Mouse (Mus musculus): ENCODE data around the gene Heg1. TPM values are rescaled to one million over a fixed set of nuclear protein-coding genes. Genes with fewer than 3 reads are reported as not detected.

Gene Heg1
- polyA plus RNA-seq, 1 experiment = 23.4 TPM

- no peak for TF ChIP-seq CTCF (IDR thresholded peaks at IDR 0.05; ENCODE audit: borderline replicate concordance, extremely low read depth, insufficient read depth, insufficient read length)
- TF ChIP-seq POLR2A (IDR thresholded peaks at IDR 0.05; ENCODE audit: borderline replicate concordance, extremely low read depth, insufficient read depth, insufficient read length, poor library complexity, severe bottlenecking) = no peak
- DNase-seq (ENCODE audit: low read depth) = peak; percentile 84
These were observed 7.0 kb downstream of the Heg1 start for GRCm38 (mm10) chr16:33690975-33691747.

- TF ChIP-seq POLR2A (IDR thresholded peaks at IDR 0.05; ENCODE audit: borderline replicate concordance, extremely low read depth, insufficient read depth, insufficient read length, poor library complexity, severe bottlenecking) = no peak
- no peak for TF ChIP-seq CTCF (IDR thresholded peaks at IDR 0.05; ENCODE audit: borderline replicate concordance, extremely low read depth, insufficient read depth, insufficient read length)
- no peak for DNase-seq (ENCODE audit: low read depth)
These were observed 9.4 kb downstream of the Heg1 start for GRCm38 (mm10) chr16:33693553-33693952.

GRCm38 (mm10) chr16:33696811-33697575 lies 12.8 kb downstream of the Heg1 start:
- TF ChIP-seq CTCF (IDR thresholded peaks at IDR 0.05; ENCODE audit: borderline replicate concordance, extremely low read depth, insufficient read depth, insufficient read length) = no peak
- no peak for TF ChIP-seq POLR2A (IDR thresholded peaks at IDR 0.05; ENCODE audit: borderline replicate concordance, extremely low read depth, insufficient read depth, insufficient read length, poor library complexity, severe bottlenecking)
- DNase-seq (ENCODE audit: low read depth) = peak; percentile 86

- TF ChIP-seq CTCF (IDR thresholded peaks at IDR 0.05; ENCODE audit: borderline replicate concordance, extremely low read depth, insufficient read depth, insufficient read length) (no peak), POLR2A (IDR thresholded peaks at IDR 0.05; ENCODE audit: borderline replicate concordance, extremely low read depth, insufficient read depth, insufficient read length, poor library complexity, severe bottlenecking) (no peak)
These were observed 13.6 kb downstream of the Heg1 start for GRCm38 (mm10) chr16:33697576-33698276.

GRCm38 (mm10) chr16:33698277-33698790 lies 14.2 kb downstream of the Heg1 start:
- TF ChIP-seq CTCF (IDR thresholded peaks at IDR 0.05; ENCODE audit: borderline replicate concordance, extremely low read depth, insufficient read depth, insufficient read length) = no peak
- TF ChIP-seq POLR2A (IDR thresholded peaks at IDR 0.05; ENCODE audit: borderline replicate concordance, extremely low read depth, insufficient read depth, insufficient read length, poor library complexity, severe bottlenecking) = no peak
- no peak for DNase-seq (ENCODE audit: low read depth)

More at GRCm38 (mm10) chr16:33697576-33698276, 13.6 kb downstream of the Heg1 start:
- DNase-seq (ENCODE audit: low read depth) = no peak

- no peak for DNase-seq (ENCODE audit: low read depth)
- no peak for TF ChIP-seq CTCF (IDR thresholded peaks at IDR 0.05; ENCODE audit: borderline replicate concordance, extremely low read depth, insufficient read depth, insufficient read length)
- TF ChIP-seq POLR2A (IDR thresholded peaks at IDR 0.05; ENCODE audit: borderline replicate concordance, extremely low read depth, insufficient read depth, insufficient read length, poor library complexity, severe bottlenecking) = no peak
These were observed 16.4 kb downstream of the Heg1 start for GRCm38 (mm10) chr16:33700584-33700983.

- TF ChIP-seq CTCF (IDR thresholded peaks at IDR 0.05; ENCODE audit: borderline replicate concordance, extremely low read depth, insufficient read depth, insufficient read length) (no peak), POLR2A (IDR thresholded peaks at IDR 0.05; ENCODE audit: borderline replicate concordance, extremely low read depth, insufficient read depth, insufficient read length, poor library complexity, severe bottlenecking) (no peak)
- DNase-seq (ENCODE audit: low read depth) = no peak
These were observed 17.7 kb downstream of the Heg1 start for GRCm38 (mm10) chr16:33701872-33702271.

GRCm38 (mm10) chr16:33704289-33704688 lies 20.1 kb downstream of the Heg1 start:
- no peak for DNase-seq (ENCODE audit: low read depth)
- TF ChIP-seq POLR2A (IDR thresholded peaks at IDR 0.05; ENCODE audit: borderline replicate concordance, extremely low read depth, insufficient read depth, insufficient read length, poor library complexity, severe bottlenecking) = no peak
- TF ChIP-seq CTCF (IDR thresholded peaks at IDR 0.05; ENCODE audit: borderline replicate concordance, extremely low read depth, insufficient read depth, insufficient read length) = no peak

GRCm38 (mm10) chr16:33705258-33705657 lies 21.1 kb downstream of the Heg1 start:
- DNase-seq (ENCODE audit: low read depth) = no peak
- TF ChIP-seq CTCF (IDR thresholded peaks at IDR 0.05; ENCODE audit: borderline replicate concordance, extremely low read depth, insufficient read depth, insufficient read length) (no peak), POLR2A (IDR thresholded peaks at IDR 0.05; ENCODE audit: borderline replicate concordance, extremely low read depth, insufficient read depth, insufficient read length, poor library complexity, severe bottlenecking) (no peak)

GRCm38 (mm10) chr16:33706111-33706890 lies 22.1 kb downstream of the Heg1 start:
- TF ChIP-seq POLR2A (IDR thresholded peaks at IDR 0.05; ENCODE audit: borderline replicate concordance, extremely low read depth, insufficient read depth, insufficient read length, poor library complexity, severe bottlenecking) = no peak
- TF ChIP-seq CTCF (IDR thresholded peaks at IDR 0.05; ENCODE audit: borderline replicate concordance, extremely low read depth, insufficient read depth, insufficient read length) = no peak
- no peak for DNase-seq (ENCODE audit: low read depth)
